Mouse (Mus musculus) liver, embryonic 14.5 days (tissue): ENCODE data around the gene Tm9sf3. TPM values are rescaled to one million over a fixed set of nuclear protein-coding genes. Genes with fewer than 3 reads are reported as not detected.
"Not testable (repeated sequence)": the region's sequence is repeated elsewhere in the genome, so short reads cannot be mapped to it uniquely, and the experiment has no call there.

Source experiments
- ATAC-seq: fragments of 200-750 bp; cut with Nextera tagmentation; 2 replicates; pipeline ENCODE4 v1.8.0; 2017; ENCODE audit warnings: moderate number of reproducible peaks, mild to moderate bottlenecking, moderate library complexity; ENCODE audit not compliant: insufficient read depth
- DNase-seq, 3 experiments: peaks; one replicate each; pipeline ENCODE4 v3.0.0-alpha.2; 2012 to 2013; ENCODE audit warnings: low read depth in 3 of 3, low spot score in 3 of 3
- H3K27ac ChIP-seq: fragments of 300-500 bp; sonication (generic); 2 replicates; pipeline ENCODE4 v1.5.1; 2014; ENCODE audit warnings: moderate library complexity, mild to moderate bottlenecking, control low read depth, inconsistent platforms
- H3K27me3 ChIP-seq: fragments of 300-500 bp; sonication (generic); 2 replicates; pipeline ENCODE4 v1.6.1; 2014; ENCODE audit warnings: mild to moderate bottlenecking, low read length, moderate library complexity; ENCODE audit not compliant: control insufficient read depth, insufficient read depth
- H3K36me3 ChIP-seq: fragments of 300-500 bp; sonication (generic); replicated peaks from 2 replicates; pipeline ENCODE4 v1.6.1; 2014; ENCODE audit warnings: low read depth; ENCODE audit not compliant: control insufficient read depth, insufficient read depth
- H3K4me1 ChIP-seq, 2 experiments: fragments of 200-500 bp in 1 of 2; fragments of 300-500 bp in 1 of 2; sonication (generic) in 1 of 2; replicated peaks; 2 replicates each; pipeline ENCODE4 v1.6.1; 2012 to 2014; ENCODE audit warnings: antibody characterized with exemption in 1 of 2, inconsistent platforms in 1 of 2, low read length in 1 of 2; ENCODE audit not compliant: control insufficient read depth in 2 of 2, insufficient read depth in 2 of 2
- H3K4me2 ChIP-seq: fragments of 300-500 bp; sonication (generic); 2 replicates; pipeline ENCODE4 v1.6.1; 2014; ENCODE audit warnings: low read depth, mild to moderate bottlenecking, control low read depth, moderate library complexity
- H3K4me3 ChIP-seq, 2 experiments: fragments of 200-500 bp in 1 of 2; fragments of 300-500 bp in 1 of 2; sonication (generic) in 1 of 2; 2 replicates each; pipeline ENCODE4 v1.5.1; 2012 to 2014; ENCODE audit warnings: low read depth in 2 of 2, low read length in 2 of 2, mild to moderate bottlenecking in 2 of 2, control low read depth in 1 of 2, inconsistent platforms in 1 of 2, moderate library complexity in 1 of 2; ENCODE audit not compliant: insufficient read depth in 1 of 2
- H3K9ac ChIP-seq: fragments of 300-500 bp; sonication (generic); replicated peaks from 2 replicates; pipeline ENCODE4 v1.6.1; 2014; ENCODE audit warnings: mild to moderate bottlenecking, control low read depth, moderate library complexity
- H3K9me3 ChIP-seq: fragments of 300-500 bp; sonication (generic); 2 replicates; pipeline ENCODE4 v1.6.1; 2016; ENCODE audit warnings: low read length, mixed read lengths; ENCODE audit not compliant: control insufficient read depth
- CTCF ChIP-seq: IDR thresholded peaks from 2 replicates; pipeline ENCODE4 v1.5.1; 2016; ENCODE audit warnings: antibody characterized with exemption, low read depth, control low read depth
- EP300 ChIP-seq: IDR thresholded peaks from 2 replicates; pipeline ENCODE4 v1.6.1; 2016; ENCODE audit warnings: antibody characterized with exemption, low read depth
- WGBS: fragments of 180-500 bp; shearing (Covaris S2); extraction: QIAGEN DNeasy Blood & Tissue Kit; methylation state at CpG from one replicate; pipeline ENCODE4 v1.1.7; 2014; ENCODE audit not compliant: insufficient replicate concordance; 5-methylcytosine and 5-hydroxymethylcytosine counted together
- polyA plus RNA-seq, 2 experiments: library from polyadenylated mRNA; depleted of rRNA in 1 of 2; stranded (reverse) in 1 of 2; unstranded in 1 of 2; fragments of >200 nt; fragmentation: Nextera tagmentation in 1 of 2; extraction: Ambion mirVana in 1 of 2; gene quantifications; 2 replicates each; pipeline versions ENCODE4 v1.2.1 to v1.2.3; 2012 to 2014

Gene Tm9sf3
- polyA plus RNA-seq (2012; rRNA removed) (22.5 and 35.0 TPM in 2 replicates), polyA plus RNA-seq (2014; fragmentation: Nextera tagmentation; extraction: Ambion mirVana) (53.0 and 59.2 TPM in 2 replicates)

DNA sequence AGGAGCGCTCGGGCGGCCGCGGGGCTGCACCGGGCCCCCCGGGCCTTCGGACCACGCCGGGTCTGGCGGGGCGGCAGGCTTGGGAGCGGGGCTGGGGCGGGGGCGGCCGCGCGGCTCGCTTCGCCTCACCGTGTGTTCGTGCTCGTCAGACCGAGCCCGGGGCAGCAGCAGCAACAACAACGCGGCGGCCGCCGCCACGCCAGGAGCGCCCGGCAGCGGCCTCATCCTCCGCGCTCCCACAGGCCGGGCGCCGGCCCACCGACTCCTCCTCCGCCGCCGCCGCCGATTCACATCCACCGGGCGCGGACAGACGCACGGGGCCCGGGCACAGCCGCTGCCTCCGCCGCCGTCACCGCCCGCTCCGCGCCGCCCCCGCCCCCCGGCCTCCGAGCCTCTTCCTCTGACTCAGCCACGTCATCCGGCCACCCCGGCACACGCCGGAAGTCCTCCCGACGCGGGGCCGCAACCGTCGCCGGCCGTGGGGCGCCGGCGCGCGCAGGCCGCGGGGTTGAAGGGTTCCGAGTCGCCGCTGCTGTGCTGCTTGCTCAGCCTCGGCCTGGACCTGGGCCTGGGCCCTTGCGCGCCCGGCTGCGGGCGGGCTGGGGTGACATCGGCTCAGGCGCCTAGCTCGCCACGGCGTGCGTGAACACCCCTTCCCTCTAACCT lies at the start of gene Tm9sf3:
TSS of gene Tm9sf3 (minus strand) at position 368 of the 666 bp plus-strand sequence.
- peak within 1 kb of the TSS; percentile 84 for H3K4me2 ChIP-seq
- no peaks in the 10 kb centered on the region for H3K36me3 ChIP-seq
- under 1% methylated on average over 89 of the region's 98 CpGs for WGBS
- peak within 1 kb of the TSS; percentile 79 for H3K4me3 ChIP-seq
- H3K27me3 ChIP-seq, result no peaks in the 10 kb centered on the region
- peak within 1 kb of the TSS; percentile 82 for H3K27ac ChIP-seq
- no peaks in the 10 kb centered on the region for H3K9me3 ChIP-seq
- ATAC-seq (peak; percentile 87), DNase-seq (peak; percentile 69 to 74 (median 74))
- TF ChIP-seq CTCF, result no peak
- TF ChIP-seq EP300, result no peak
- peaks cover 4 to 13% of the 10 kb centered on the region in 2 experiments; a peak in 2 of 4 replicates for H3K4me1 ChIP-seq
- peak within 1 kb of the TSS; percentile 85 for H3K9ac ChIP-seq

DNA sequence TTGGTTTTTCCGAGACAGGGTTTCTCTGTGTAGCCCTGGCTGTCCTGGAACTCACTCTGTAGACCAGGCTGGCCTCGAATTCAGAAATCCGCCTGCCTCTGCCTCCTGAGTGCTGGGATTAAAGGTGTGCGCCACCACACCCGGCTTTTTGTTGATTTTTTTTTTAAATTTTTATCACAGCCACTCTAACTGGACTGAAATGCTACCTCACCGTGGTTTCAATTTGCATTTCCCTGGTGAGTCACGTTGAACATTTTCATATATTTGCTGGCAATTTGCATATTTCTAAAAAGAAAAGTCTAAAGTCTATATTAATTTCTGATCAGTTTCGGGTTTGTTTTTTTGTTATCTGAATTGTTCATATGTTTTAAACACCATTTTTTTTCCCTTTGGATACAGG lies 48.8 kb upstream of the Tm9sf3 start:
- H3K36me3 ChIP-seq, H3K9ac ChIP-seq, H3K27ac ChIP-seq, H3K27me3 ChIP-seq, H3K4me3 ChIP-seq, H3K4me2 ChIP-seq, ATAC-seq, H3K9me3 ChIP-seq, DNase-seq: not testable (repeated sequence)
- H3K4me1 ChIP-seq, result peaks cover 0 to 17% of the 10 kb centered on the region in 2 experiments; a peak in 3 of 4 replicates
- WGBS, result 60% methylated on average over 7 of the region's 8 CpGs

- DNase-seq (no peak), ATAC-seq (no peak)
- Histone ChIP-seq H3K9me3 (no peaks in the 10 kb centered on the region), H3K4me3 (no peak overlapping the region), H3K27me3 (no peaks in the 10 kb centered on the region), H3K36me3 (no peaks in the 10 kb centered on the region), H3K4me2 (no peak overlapping the region), H3K4me1 (peaks cover 0 to 17% of the 10 kb centered on the region in 2 experiments; a peak in 3 of 4 replicates), H3K9ac (no peak overlapping the region), H3K27ac (no peak overlapping the region)
- 59% methylated on average over 4 of the region's 4 CpGs for WGBS
- TF ChIP-seq CTCF (no peak), EP300 (no peak)
These were observed 48.2 kb upstream of the Tm9sf3 start for GRCm38 (mm10) chr19:41312027-41312426.

GRCm38 (mm10) chr19:41310971-41311703 lies 47.3 kb upstream of the Tm9sf3 start:
- peak overlapping the region; percentile 52 for H3K4me2 ChIP-seq
- peaks cover 0 to 17% of the 10 kb centered on the region in 2 experiments; a peak in 3 of 4 replicates for H3K4me1 ChIP-seq
- ATAC-seq, result peak; percentile 87
- H3K9ac ChIP-seq, result no peak overlapping the region
- no peaks in the 10 kb centered on the region for H3K9me3 ChIP-seq
- no peak overlapping the region for H3K27ac ChIP-seq
- TF ChIP-seq CTCF (no peak), EP300 (no peak; the same call in 1 of the 2 replicates)
- no peaks in the 10 kb centered on the region for H3K27me3 ChIP-seq
- 32% methylated on average over 20 of the region's 20 CpGs for WGBS
- H3K4me3 ChIP-seq, result peak overlapping the region; percentile 23 to 68
- no peaks in the 10 kb centered on the region for H3K36me3 ChIP-seq
- DNase-seq, result peak; percentile 65 to 74 (median 70)

GRCm38 (mm10) chr19:41303933-41304332 lies 40.1 kb upstream of the Tm9sf3 start:
- Histone ChIP-seq H3K9me3 (no peaks in the 10 kb centered on the region), H3K9ac (no peak overlapping the region), H3K27ac (no peak overlapping the region), H3K4me3 (no peak overlapping the region), H3K4me2 (no peak overlapping the region), H3K36me3 (no peaks in the 10 kb centered on the region), H3K4me1 (no peaks in the 10 kb centered on the region), H3K27me3 (no peaks in the 10 kb centered on the region)
- ATAC-seq (no peak), DNase-seq (no peak)
- TF ChIP-seq EP300 (no peak), CTCF (no peak)
- WGBS, result 67% methylated on average over 3 of the region's 3 CpGs
